Mouse (Mus musculus): ENCODE measurements around the gene Tdrd9. TPM values are rescaled to one million over a fixed set of nuclear protein-coding genes. Genes with fewer than 3 reads are reported as not detected.

The Tdrd9 gene
- 1.2 and 1.5 TPM in 2 replicates for polyA plus RNA-seq (2014; fragmentation: Nextera tagmentation; extraction: Ambion mirVana)

- H3K36me3 ChIP-seq (ENCODE audit: control insufficient read depth, insufficient read depth, low read length) = no peaks in the 10 kb centered on the region
- no peak within 1 kb of the TSS for H3K4me2 ChIP-seq (ENCODE audit: low read depth)
- no peak within 1 kb of the TSS for H3K4me3 ChIP-seq (ENCODE audit: low read depth, low read length)
- no peaks in the 10 kb centered on the region; the same call in 1 of the 2 replicates for H3K4me1 ChIP-seq (ENCODE audit: control insufficient read depth, insufficient read depth, low read length)
- H3K27me3 ChIP-seq (ENCODE audit: control insufficient read depth, insufficient read depth, low read length) = no peaks in the 10 kb centered on the region
- 90% methylated on average over 18 of the region's 18 CpGs for WGBS
- no peaks in the 10 kb centered on the region for H3K9me3 ChIP-seq (ENCODE audit: control insufficient read depth, low read length)
- DNase-seq (ENCODE audit: low spot score) (no peak), ATAC-seq (ENCODE audit: insufficient read depth, low FRiP score, low TSS enrichment) (no peak)
- H3K27ac ChIP-seq (ENCODE audit: low read depth, low read length) = no peak within 1 kb of the TSS
- no peak within 1 kb of the TSS for H3K9ac ChIP-seq (ENCODE audit: low read length)
Observed at GRCm38 (mm10) chr12:111971231-111971686, at the start of gene Tdrd9. Gene Tdrd9, plus strand, starts transcription at chr12:111971559.

- Histone ChIP-seq H3K36me3 (ENCODE audit: control insufficient read depth, insufficient read depth, low read length) (no peaks in the 10 kb centered on the region), H3K4me3 (ENCODE audit: low read depth, low read length) (no peak overlapping the region), H3K9me3 (ENCODE audit: control insufficient read depth, low read length) (no peaks in the 10 kb centered on the region), H3K9ac (ENCODE audit: low read length) (no peak overlapping the region), H3K27me3 (ENCODE audit: control insufficient read depth, insufficient read depth, low read length) (no peaks in the 10 kb centered on the region), H3K4me1 (ENCODE audit: control insufficient read depth, insufficient read depth, low read length) (no peaks in the 10 kb centered on the region), H3K4me2 (ENCODE audit: low read depth) (no peak overlapping the region), H3K27ac (ENCODE audit: low read depth, low read length) (no peak overlapping the region)
- no peak for DNase-seq (ENCODE audit: low spot score)
- ATAC-seq (ENCODE audit: insufficient read depth, low FRiP score, low TSS enrichment) = no peak
- WGBS = 89% methylated on average over 6 of the region's 6 CpGs
Observed at GRCm38 (mm10) chr12:111923117-111923516, 48.2 kb upstream of the Tdrd9 start.

GRCm38 (mm10) chr12:111927338-111927737 is 44.0 kb upstream of the Tdrd9 start:
- no peak for DNase-seq (ENCODE audit: low spot score)
- no peak overlapping the region for H3K4me3 ChIP-seq (ENCODE audit: low read depth, low read length)
- no peaks in the 10 kb centered on the region for H3K36me3 ChIP-seq (ENCODE audit: control insufficient read depth, insufficient read depth, low read length)
- no peak overlapping the region for H3K4me2 ChIP-seq (ENCODE audit: low read depth)
- no peaks in the 10 kb centered on the region for H3K4me1 ChIP-seq (ENCODE audit: control insufficient read depth, insufficient read depth, low read length)
- H3K9ac ChIP-seq (ENCODE audit: low read length) = no peak overlapping the region
- 80% methylated on average over 1 of the region's 1 CpGs for WGBS
- ATAC-seq (ENCODE audit: insufficient read depth, low FRiP score, low TSS enrichment) = no peak
- no peak overlapping the region for H3K27ac ChIP-seq (ENCODE audit: low read depth, low read length)
- H3K9me3 ChIP-seq (ENCODE audit: control insufficient read depth, low read length) = no peaks in the 10 kb centered on the region
- no peaks in the 10 kb centered on the region for H3K27me3 ChIP-seq (ENCODE audit: control insufficient read depth, insufficient read depth, low read length)

DNA sequence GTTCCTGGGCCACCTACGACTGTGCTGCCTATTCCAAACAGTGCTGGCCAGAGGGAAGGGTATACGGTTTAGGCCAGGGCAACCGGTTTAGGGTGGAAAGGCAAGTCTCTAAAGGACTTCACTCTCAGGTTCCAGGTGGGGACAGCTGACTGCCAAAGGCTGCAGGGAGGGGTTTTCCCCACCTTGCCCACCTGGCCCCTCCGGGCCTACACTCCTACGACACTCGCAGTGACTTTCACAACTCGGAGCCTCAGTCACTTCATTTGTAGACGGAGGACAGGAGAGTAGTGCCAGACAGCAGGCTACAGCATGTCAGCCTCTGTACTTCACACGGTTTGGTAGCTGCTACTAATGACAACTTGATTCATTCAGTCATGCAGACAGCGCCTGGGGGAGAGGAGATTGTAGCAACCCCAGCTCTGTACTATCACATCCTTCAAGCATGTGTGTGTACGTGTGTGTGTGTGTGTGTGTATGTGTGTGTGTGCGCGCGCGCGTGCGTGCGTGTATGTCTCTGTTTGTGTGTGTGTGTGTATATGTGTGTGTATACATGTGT is 42.9 kb upstream of the Tdrd9 start:
- ATAC-seq (ENCODE audit: insufficient read depth, low FRiP score, low TSS enrichment) (no peak), DNase-seq (ENCODE audit: low spot score) (no peak)
- Histone ChIP-seq H3K9ac (ENCODE audit: low read length) (no peak overlapping the region), H3K27me3 (ENCODE audit: control insufficient read depth, insufficient read depth, low read length) (no peaks in the 10 kb centered on the region), H3K36me3 (ENCODE audit: control insufficient read depth, insufficient read depth, low read length) (no peaks in the 10 kb centered on the region), H3K4me3 (ENCODE audit: low read depth, low read length) (no peak overlapping the region), H3K4me2 (ENCODE audit: low read depth) (no peak overlapping the region), H3K27ac (ENCODE audit: low read depth, low read length) (no peak overlapping the region), H3K4me1 (ENCODE audit: control insufficient read depth, insufficient read depth, low read length) (no peaks in the 10 kb centered on the region), H3K9me3 (ENCODE audit: control insufficient read depth, low read length) (no peaks in the 10 kb centered on the region)
- WGBS = 85% methylated on average over 18 of the region's 18 CpGs

- no peak for DNase-seq (ENCODE audit: low spot score)
- H3K4me1 ChIP-seq (ENCODE audit: control insufficient read depth, insufficient read depth, low read length) = no peaks in the 10 kb centered on the region
- no peaks in the 10 kb centered on the region for H3K36me3 ChIP-seq (ENCODE audit: control insufficient read depth, insufficient read depth, low read length)
- no peak overlapping the region for H3K9ac ChIP-seq (ENCODE audit: low read length)
- no peak for ATAC-seq (ENCODE audit: insufficient read depth, low FRiP score, low TSS enrichment)
- no peak overlapping the region for H3K4me3 ChIP-seq (ENCODE audit: low read depth, low read length)
- H3K27ac ChIP-seq (ENCODE audit: low read depth, low read length) = no peak overlapping the region
- no peaks in the 10 kb centered on the region for H3K27me3 ChIP-seq (ENCODE audit: control insufficient read depth, insufficient read depth, low read length)
- WGBS = 91% methylated on average over 9 of the region's 9 CpGs
- no peaks in the 10 kb centered on the region for H3K9me3 ChIP-seq (ENCODE audit: control insufficient read depth, low read length)
- no peak overlapping the region for H3K4me2 ChIP-seq (ENCODE audit: low read depth)
Observed at GRCm38 (mm10) chr12:111931411-111932025, 39.8 kb upstream of the Tdrd9 start.

GRCm38 (mm10) chr12:111932513-111932912 is 38.8 kb upstream of the Tdrd9 start:
- Histone ChIP-seq H3K36me3 (ENCODE audit: control insufficient read depth, insufficient read depth, low read length) (no peaks in the 10 kb centered on the region), H3K27ac (ENCODE audit: low read depth, low read length) (no peak overlapping the region), H3K4me1 (ENCODE audit: control insufficient read depth, insufficient read depth, low read length) (peaks cover 3% of the 10 kb centered on the region; the same call in 1 of the 2 replicates), H3K9ac (ENCODE audit: low read length) (no peak overlapping the region), H3K27me3 (ENCODE audit: control insufficient read depth, insufficient read depth, low read length) (no peaks in the 10 kb centered on the region), H3K9me3 (ENCODE audit: control insufficient read depth, low read length) (no peaks in the 10 kb centered on the region), H3K4me3 (ENCODE audit: low read depth, low read length) (no peak overlapping the region), H3K4me2 (ENCODE audit: low read depth) (no peak overlapping the region)
- DNase-seq (ENCODE audit: low spot score) (no peak), ATAC-seq (ENCODE audit: insufficient read depth, low FRiP score, low TSS enrichment) (no peak)
- WGBS = 65% methylated on average over 3 of the region's 3 CpGs

GRCm38 (mm10) chr12:111933032-111933704 is 38.2 kb upstream of the Tdrd9 start:
- Histone ChIP-seq H3K4me1 (ENCODE audit: control insufficient read depth, insufficient read depth, low read length) (peaks cover 3% of the 10 kb centered on the region; the same call in 1 of the 2 replicates), H3K27ac (ENCODE audit: low read depth, low read length) (no peak overlapping the region), H3K4me2 (ENCODE audit: low read depth) (no peak overlapping the region), H3K27me3 (ENCODE audit: control insufficient read depth, insufficient read depth, low read length) (no peaks in the 10 kb centered on the region), H3K9me3 (ENCODE audit: control insufficient read depth, low read length) (no peaks in the 10 kb centered on the region), H3K4me3 (ENCODE audit: low read depth, low read length) (no peak overlapping the region), H3K36me3 (ENCODE audit: control insufficient read depth, insufficient read depth, low read length) (no peaks in the 10 kb centered on the region), H3K9ac (ENCODE audit: low read length) (no peak overlapping the region)
- WGBS = 57% methylated on average over 11 of the region's 11 CpGs
- DNase-seq (ENCODE audit: low spot score) = no peak
- ATAC-seq (ENCODE audit: insufficient read depth, low FRiP score, low TSS enrichment) = no peak

- Histone ChIP-seq H3K4me3 (ENCODE audit: low read depth, low read length) (no peak overlapping the region), H3K4me2 (ENCODE audit: low read depth) (no peak overlapping the region), H3K9me3 (ENCODE audit: control insufficient read depth, low read length) (no peaks in the 10 kb centered on the region), H3K4me1 (ENCODE audit: control insufficient read depth, insufficient read depth, low read length) (peaks cover 3% of the 10 kb centered on the region), H3K36me3 (ENCODE audit: control insufficient read depth, insufficient read depth, low read length) (no peaks in the 10 kb centered on the region), H3K27me3 (ENCODE audit: control insufficient read depth, insufficient read depth, low read length) (no peaks in the 10 kb centered on the region), H3K9ac (ENCODE audit: low read length) (no peak overlapping the region), H3K27ac (ENCODE audit: low read depth, low read length) (no peak overlapping the region)
- ATAC-seq (ENCODE audit: insufficient read depth, low FRiP score, low TSS enrichment) (no peak), DNase-seq (ENCODE audit: low spot score) (no peak)
- WGBS = 83% methylated on average over 2 of the region's 2 CpGs
Observed at GRCm38 (mm10) chr12:111933971-111934370, 37.4 kb upstream of the Tdrd9 start.

All from neural tube, embryonic 11.5 days (tissue).